Mouse (Mus musculus): ENCODE measurements at regions not wholly inside any gene's neighbourhood (a gene's known extent, or its start where the extent isn't known, plus 50 kb on each side); places are given as distances from the start of the nearest gene placed in this dataset.

GRCm38 (mm10) chr3:51169150-51169925 is 54.9 kb upstream of the Noct start:
- TF ChIP-seq CTCF (IDR thresholded peaks at IDR 0.05; ENCODE audit: control insufficient read depth, insufficient read depth, insufficient read length), result no peak
- TF ChIP-seq USF1 (IDR thresholded peaks at IDR 0.05; ENCODE audit: low read depth), result no peak
- no peak for TF ChIP-seq MYOG (IDR thresholded peaks at IDR 0.05; ENCODE audit: control insufficient read depth, extremely low read depth, insufficient read length)
